Mouse (Mus musculus): ENCODE data around the gene Ly6g6c. TPM values are rescaled to one million over a fixed set of nuclear protein-coding genes. Genes with fewer than 3 reads are reported as not detected.

Ly6g6c gene
- polyA plus RNA-seq, 1 experiment = 0.15 TPM

DNA sequence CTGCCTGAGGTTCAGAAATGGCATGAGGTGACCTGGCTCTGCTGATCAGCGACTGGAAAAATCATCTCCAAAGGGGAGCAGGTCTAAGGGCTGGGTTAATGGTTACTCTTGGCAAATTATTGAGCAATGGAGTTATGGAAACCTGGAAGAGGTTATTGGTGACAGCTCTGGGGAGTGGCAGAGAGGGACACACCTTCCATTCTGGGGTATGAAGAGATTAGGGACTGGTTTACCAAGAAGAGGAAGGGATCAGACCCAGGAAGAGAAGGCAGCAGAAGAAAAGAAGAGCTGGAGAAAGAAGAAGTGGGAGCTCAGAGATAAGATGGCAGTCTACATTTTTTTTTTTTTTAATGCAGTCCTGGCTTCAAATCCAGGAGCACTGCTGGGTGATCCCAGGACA, 17.5 kb upstream of the Ly6g6c start:
- H3K4me3 ChIP-seq (replicated peaks; ENCODE audit: insufficient read depth, low read depth, low read length) = no peak overlapping the region
- H3K4me1 ChIP-seq (ENCODE audit: control insufficient read depth, insufficient read depth, low read length) = peaks cover 11% of the 10 kb centered on the region
- no peak for DNase-seq
- no peaks in the 10 kb centered on the region for H3K27me3 ChIP-seq (ENCODE audit: control insufficient read depth, insufficient read depth, low read length)
- H3K27ac ChIP-seq (ENCODE audit: insufficient read depth, low read length) = no peak overlapping the region
- TF ChIP-seq CTCF (IDR thresholded peaks at IDR 0.05; ENCODE audit: borderline replicate concordance, insufficient read depth, low read depth, low read length) = no peak
- no peak for TF ChIP-seq POLR2A (IDR thresholded peaks at IDR 0.05; ENCODE audit: borderline replicate concordance, insufficient read depth, low read length)
- WGBS = 37% methylated on average over 1 of the region's 1 CpGs

DNA sequence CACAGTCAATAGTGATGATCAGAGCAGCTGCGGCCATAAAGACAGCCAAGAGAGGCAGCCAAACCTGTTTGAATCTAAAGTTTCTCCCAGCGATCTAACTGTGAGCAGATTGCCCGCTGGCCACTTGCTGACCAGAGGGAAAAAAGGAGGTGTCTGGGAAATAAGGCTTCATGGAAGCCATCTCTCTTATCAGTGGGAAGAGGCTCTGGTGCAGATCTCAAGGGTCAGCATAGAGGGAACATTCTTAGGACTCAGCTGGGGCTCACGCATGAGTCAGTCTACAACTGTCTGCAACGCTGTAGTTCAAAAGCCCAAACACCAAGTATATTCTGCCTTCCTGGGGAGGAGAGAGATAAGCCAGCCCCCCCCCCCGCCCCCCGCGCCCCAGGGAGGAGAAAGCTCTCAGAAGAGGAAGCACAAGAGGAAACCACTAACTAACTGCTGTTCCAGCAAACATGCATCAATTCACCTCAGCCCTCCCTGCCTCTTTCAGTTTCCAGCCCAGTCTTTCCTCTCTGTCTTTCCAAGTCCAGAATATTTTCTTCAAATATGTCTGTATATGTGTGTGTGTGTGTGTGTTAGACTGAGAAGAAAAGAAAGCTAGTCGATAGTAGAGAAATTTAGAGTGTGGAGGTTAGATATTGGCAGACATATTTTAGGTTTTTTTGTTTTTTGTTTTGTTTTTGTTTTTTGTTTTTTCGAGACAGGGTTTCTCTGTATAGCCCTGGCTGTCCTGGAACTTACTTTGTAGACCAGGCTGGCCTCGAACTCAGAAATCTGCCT, 16.8 kb upstream of the Ly6g6c start:
- DNase-seq = no peak
- WGBS = 39% methylated on average over 11 of the region's 11 CpGs
- H3K27ac ChIP-seq (ENCODE audit: insufficient read depth, low read length) = no peak overlapping the region
- H3K27me3 ChIP-seq (ENCODE audit: control insufficient read depth, insufficient read depth, low read length) = no peaks in the 10 kb centered on the region
- H3K4me3 ChIP-seq (replicated peaks; ENCODE audit: insufficient read depth, low read depth, low read length) = no peak overlapping the region
- TF ChIP-seq CTCF (IDR thresholded peaks at IDR 0.05; ENCODE audit: borderline replicate concordance, insufficient read depth, low read depth, low read length) = no peak
- H3K4me1 ChIP-seq (ENCODE audit: control insufficient read depth, insufficient read depth, low read length) = peaks cover 12% of the 10 kb centered on the region

DNA sequence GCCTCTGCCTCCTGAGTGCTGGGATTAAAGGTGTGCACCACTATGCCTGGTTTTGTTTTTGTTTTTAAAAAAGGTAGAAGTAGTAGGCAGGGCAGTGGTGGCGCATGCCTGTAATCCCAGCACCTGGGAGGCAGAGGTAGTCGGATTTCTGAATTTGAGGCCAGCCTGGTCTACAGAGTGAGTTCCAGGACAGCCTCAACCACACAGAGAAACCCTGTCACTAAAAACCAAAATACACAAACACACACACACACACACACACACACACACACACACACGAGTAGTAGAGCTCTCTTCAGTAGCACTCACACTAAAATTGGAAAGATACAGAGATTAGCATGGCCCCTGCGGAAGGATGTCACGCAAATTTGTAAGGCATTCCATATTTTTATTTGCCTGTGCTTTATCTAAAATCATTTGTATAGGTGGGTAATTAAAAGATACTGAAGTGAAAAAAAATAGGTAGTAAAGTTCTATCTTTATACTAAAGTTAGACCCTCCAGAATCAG, 16.2 kb upstream of the Ly6g6c start:
- Histone ChIP-seq H3K4me1 (ENCODE audit: control insufficient read depth, insufficient read depth, low read length) (peaks cover 12% of the 10 kb centered on the region), H3K4me3 (replicated peaks; ENCODE audit: insufficient read depth, low read depth, low read length) (no peak overlapping the region), H3K27me3 (ENCODE audit: control insufficient read depth, insufficient read depth, low read length) (no peaks in the 10 kb centered on the region), H3K27ac (ENCODE audit: insufficient read depth, low read length) (no peak overlapping the region)
- no peak for DNase-seq
- no peak for TF ChIP-seq CTCF (IDR thresholded peaks at IDR 0.05; ENCODE audit: borderline replicate concordance, insufficient read depth, low read depth, low read length)
- no peak for TF ChIP-seq POLR2A (IDR thresholded peaks at IDR 0.05; ENCODE audit: borderline replicate concordance, insufficient read depth, low read length)
- WGBS = 89% methylated on average over 5 of the region's 5 CpGs

DNA sequence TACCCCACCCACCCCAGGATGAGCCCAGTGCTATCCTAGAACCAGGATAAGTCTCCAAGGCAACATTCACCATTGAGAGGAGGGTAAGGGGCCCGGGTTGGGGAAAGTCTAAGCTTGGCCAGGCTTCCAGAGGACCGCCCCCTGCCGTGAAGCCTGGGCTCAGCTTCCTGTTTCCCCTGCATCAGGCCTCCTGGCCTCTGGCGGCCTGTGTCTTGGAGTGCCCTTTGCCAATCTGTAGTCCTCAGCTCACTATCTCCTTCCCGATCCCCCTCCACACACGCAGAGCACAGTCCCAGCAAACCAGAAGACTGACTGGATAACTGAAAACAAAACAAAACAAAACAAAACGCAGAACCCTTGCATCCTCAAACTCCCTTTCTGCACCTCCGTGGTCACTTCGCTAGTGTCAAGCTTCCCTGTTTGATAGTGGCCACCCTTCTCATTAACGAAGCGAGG, 15.6 kb upstream of the Ly6g6c start, which contains the start of gene Clic1:
Gene Clic1 (plus strand): TSS at position 406 of the 456 bp plus-strand sequence.
- 20% methylated on average over 11 of the region's 11 CpGs for WGBS
- Histone ChIP-seq H3K4me3 (replicated peaks; ENCODE audit: insufficient read depth, low read depth, low read length) (peak within 1 kb of the TSS; percentile 81), H3K27ac (ENCODE audit: insufficient read depth, low read length) (peak within 1 kb of the TSS; percentile 12; the same call in 1 of the 2 replicates), H3K27me3 (ENCODE audit: control insufficient read depth, insufficient read depth, low read length) (no peaks in the 10 kb centered on the region), H3K4me1 (ENCODE audit: control insufficient read depth, insufficient read depth, low read length) (peaks cover 12% of the 10 kb centered on the region)
- no peak for DNase-seq
- TF ChIP-seq CTCF (IDR thresholded peaks at IDR 0.05; ENCODE audit: borderline replicate concordance, insufficient read depth, low read depth, low read length) = no peak
- TF ChIP-seq POLR2A (IDR thresholded peaks at IDR 0.05; ENCODE audit: borderline replicate concordance, insufficient read depth, low read length) = no peak

DNA sequence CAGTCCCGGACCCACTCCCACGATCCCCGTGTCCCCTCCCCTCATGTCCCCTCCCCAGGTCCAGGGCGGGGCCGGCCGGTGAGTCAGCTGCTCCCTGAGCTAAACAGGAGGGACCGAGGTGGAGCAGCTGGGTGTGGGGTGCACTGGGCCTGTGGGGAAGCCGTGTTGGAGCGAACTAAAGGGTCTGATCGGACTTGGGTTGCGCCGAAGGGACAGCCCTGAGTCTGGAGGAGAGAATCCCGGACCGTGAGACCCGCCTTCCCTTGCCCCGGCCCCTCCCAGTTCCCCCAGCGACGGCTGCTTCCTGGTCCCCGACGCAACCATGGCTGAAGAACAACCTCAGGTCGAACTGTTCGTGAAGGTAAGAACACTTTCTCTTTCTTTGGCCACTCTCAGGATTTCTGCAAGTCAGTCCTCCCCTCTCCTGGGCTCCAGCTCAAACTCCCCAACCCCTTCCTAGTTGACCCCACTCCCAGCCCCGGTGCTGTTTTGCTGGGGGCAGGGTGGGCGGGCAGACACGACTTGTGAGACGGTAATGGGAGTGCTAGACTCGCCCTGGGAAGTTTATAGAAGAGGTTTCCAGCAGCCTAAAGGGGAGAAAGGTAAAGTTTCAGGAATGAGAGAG, 14.9 kb upstream of the Ly6g6c start:
- TF ChIP-seq CTCF (IDR thresholded peaks at IDR 0.05; ENCODE audit: borderline replicate concordance, insufficient read depth, low read depth, low read length) = no peak
- TF ChIP-seq POLR2A (IDR thresholded peaks at IDR 0.05; ENCODE audit: borderline replicate concordance, insufficient read depth, low read length) = peak; percentile 30; the same call in 1 of the 2 replicates
- peak overlapping the region; percentile 12; the same call in 1 of the 2 replicates for H3K27ac ChIP-seq (ENCODE audit: insufficient read depth, low read length)
- DNase-seq = peak in 1 of 2 experiments; percentile 60
- 7% methylated on average over 27 of the region's 27 CpGs for WGBS
- peaks cover 12% of the 10 kb centered on the region for H3K4me1 ChIP-seq (ENCODE audit: control insufficient read depth, insufficient read depth, low read length)
- H3K4me3 ChIP-seq (replicated peaks; ENCODE audit: insufficient read depth, low read depth, low read length) = peak overlapping the region; percentile 81
- H3K27me3 ChIP-seq (ENCODE audit: control insufficient read depth, insufficient read depth, low read length) = no peaks in the 10 kb centered on the region

DNA sequence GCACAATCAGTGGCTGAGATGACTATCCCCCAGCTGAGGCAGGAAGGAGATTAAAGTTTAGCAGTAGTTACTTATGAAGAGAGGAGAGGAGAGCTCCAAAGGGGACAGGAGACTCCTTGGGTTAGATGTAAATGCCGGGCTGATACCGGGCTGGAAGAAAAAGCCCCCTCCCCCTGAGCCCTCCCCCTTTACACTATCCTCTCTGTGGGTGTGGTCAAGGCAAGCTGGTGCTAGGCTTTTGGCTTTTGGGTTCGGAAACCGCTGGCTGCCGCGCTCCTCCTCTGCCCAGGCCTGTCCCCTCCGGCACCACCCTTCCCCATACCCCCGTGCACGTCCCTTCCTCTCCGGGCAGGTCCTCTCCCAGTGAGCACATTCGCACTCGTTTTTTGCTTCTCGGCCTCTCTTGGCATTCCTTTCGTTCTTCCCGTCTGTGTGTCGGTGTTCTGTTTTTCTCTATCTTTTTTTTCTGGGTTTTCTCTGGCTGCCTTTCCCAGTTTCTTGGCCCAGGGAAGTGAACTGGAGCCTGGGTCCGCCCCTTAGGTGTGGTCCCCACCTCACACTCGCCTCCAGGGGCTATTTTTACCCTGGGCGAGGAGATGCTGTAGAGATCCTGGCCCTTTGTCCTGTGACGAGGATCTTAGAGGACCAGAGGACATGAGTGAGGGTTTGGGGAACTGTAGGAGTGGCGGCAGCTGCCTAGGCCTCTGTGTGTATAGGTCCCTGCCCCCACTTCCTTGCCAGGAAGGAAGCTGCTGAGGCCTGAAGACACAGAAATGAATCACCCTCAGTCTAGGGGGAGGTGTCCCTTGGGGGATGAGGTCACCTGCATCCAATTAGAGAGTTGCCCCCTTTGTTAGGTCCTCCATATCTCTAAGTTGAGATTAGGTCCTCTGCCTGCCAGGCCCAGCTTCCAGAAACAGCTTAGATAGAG, 13.8 kb upstream of the Ly6g6c start:
- H3K27ac ChIP-seq (ENCODE audit: insufficient read depth, low read length) = peak overlapping the region; percentile 96
- H3K4me3 ChIP-seq (replicated peaks; ENCODE audit: insufficient read depth, low read depth, low read length) = peak overlapping the region; percentile 77
- DNase-seq = peak; percentile 62 to 68
- no peaks in the 10 kb centered on the region for H3K27me3 ChIP-seq (ENCODE audit: control insufficient read depth, insufficient read depth, low read length)
- 18% methylated on average over 21 of the region's 21 CpGs for WGBS
- H3K4me1 ChIP-seq (ENCODE audit: control insufficient read depth, insufficient read depth, low read length) = peaks cover 12% of the 10 kb centered on the region
- TF ChIP-seq CTCF (IDR thresholded peaks at IDR 0.05; ENCODE audit: borderline replicate concordance, insufficient read depth, low read depth, low read length) (no peak), POLR2A (IDR thresholded peaks at IDR 0.05; ENCODE audit: borderline replicate concordance, insufficient read depth, low read length) (peak; percentile 18; the same call in 1 of the 2 replicates)

DNA sequence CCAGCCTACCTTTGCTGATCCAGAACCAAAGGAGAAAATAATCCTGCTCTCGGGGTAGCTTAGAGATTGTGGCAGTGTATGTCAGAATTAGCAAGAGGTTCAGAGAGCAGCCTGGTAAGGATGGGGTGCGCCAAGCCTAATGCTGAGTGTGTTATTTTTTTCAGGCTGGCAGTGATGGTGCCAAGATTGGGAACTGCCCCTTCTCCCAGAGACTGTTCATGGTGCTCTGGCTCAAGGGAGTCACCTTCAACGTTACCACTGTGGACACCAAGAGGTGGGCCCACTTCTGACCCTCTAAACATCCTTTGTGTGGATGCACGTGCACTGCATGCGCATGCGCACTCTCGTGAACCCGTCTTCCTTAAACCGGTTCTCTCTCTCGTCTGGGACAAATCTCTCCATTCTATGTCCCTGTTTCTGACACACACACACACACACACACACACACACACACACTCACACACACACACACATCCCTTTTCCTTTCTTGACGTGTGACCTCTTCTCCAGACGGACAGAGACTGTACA, 12.9 kb upstream of the Ly6g6c start:
- DNase-seq = no peak
- 60% methylated on average over 12 of the region's 12 CpGs for WGBS
- TF ChIP-seq POLR2A (IDR thresholded peaks at IDR 0.05; ENCODE audit: borderline replicate concordance, insufficient read depth, low read length) (no peak), CTCF (IDR thresholded peaks at IDR 0.05; ENCODE audit: borderline replicate concordance, insufficient read depth, low read depth, low read length) (no peak)
- Histone ChIP-seq H3K27ac (ENCODE audit: insufficient read depth, low read length) (peak overlapping the region; percentile 96), H3K4me1 (ENCODE audit: control insufficient read depth, insufficient read depth, low read length) (peaks cover 12% of the 10 kb centered on the region), H3K4me3 (replicated peaks; ENCODE audit: insufficient read depth, low read depth, low read length) (peak overlapping the region; percentile 77), H3K27me3 (ENCODE audit: control insufficient read depth, insufficient read depth, low read length) (no peaks in the 10 kb centered on the region)
